Mouse (Mus musculus) gastrocnemius, postnatal 14 days (tissue): ENCODE data around the gene Mall. TPM values are rescaled to one million over a fixed set of nuclear protein-coding genes. Genes with fewer than 3 reads are reported as not detected.

Experiments used
- DNase-seq: peaks from one replicate; pipeline ENCODE4 v3.0.0; 2021; ENCODE audit warnings: mixed read lengths
- intact Hi-C: fragments of 180-260 bp; cut with DNase I; formaldehyde crosslinking; loops from one replicate; pipeline ENCODE4 v1.15.1; 2025; ENCODE audit warnings: low total_unique reads
- total RNA-seq, 2 experiments: library from RNA; stranded (reverse); gene quantifications; 2 replicates each; pipeline ENCODE4 v1.2.3; 2021

Gene Mall
- total RNA-seq, 2 experiments from 2014 or later: 4.2 to 4.3 TPM

DNA sequence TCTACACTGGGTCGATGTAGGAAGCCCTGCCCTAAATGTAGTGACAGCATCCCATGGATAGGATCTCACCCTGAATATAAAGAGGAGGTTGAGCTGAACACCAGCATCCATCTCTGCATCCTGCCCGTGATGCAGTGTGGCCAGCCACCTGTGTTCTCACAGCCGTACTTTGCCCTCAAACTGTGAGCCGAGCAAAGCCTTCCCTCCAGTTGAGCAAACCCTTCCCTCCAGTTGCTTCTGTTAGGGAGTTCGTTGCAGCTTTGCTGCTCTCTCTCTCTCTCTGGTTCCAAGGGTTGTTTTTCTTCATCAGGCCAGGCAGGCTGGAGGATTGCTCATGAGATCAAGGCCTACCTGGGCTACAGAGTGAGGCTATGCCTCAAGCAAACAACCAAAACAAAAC is 5.2 kb upstream of the Mall start:
- no peak for DNase-seq
- intact Hi-C loops: no loop called here

DNA sequence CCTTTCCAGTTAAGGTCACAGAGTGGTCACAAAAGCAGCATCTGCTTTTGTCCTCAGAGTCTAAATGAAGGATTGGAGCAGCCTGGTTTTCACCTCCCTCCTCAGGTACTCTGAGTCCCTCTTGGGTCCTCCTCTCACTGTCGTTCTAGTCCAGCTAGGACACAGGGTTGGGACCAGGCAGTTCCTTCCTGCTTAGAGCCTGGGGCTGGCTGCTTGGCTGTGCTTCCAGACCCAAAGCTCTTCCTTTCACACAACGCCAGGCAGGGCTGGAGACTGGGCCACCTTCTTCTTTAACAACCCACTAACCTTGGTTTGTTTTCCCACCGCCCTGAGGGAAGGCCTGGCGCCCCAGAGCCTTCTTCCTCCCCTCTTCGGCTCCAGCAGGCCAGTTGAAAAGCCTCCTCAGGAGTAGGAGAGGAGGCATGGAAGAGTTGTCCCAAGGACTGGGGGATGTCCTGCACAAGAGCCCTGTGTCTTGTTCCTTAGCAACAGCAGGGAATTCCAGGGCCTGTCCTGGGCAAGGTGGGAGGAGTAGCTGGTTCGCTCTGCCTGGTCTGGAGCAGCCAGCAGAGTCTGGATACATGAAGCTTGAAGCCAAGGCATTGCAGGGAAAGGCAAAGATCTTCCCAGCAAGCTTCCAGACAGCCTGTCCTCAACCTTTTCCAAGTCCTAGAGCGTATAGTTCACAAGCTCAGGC is 717 bp upstream of the Mall start:
- DNase-seq: no peak
- intact Hi-C loops: no loop called here

DNA sequence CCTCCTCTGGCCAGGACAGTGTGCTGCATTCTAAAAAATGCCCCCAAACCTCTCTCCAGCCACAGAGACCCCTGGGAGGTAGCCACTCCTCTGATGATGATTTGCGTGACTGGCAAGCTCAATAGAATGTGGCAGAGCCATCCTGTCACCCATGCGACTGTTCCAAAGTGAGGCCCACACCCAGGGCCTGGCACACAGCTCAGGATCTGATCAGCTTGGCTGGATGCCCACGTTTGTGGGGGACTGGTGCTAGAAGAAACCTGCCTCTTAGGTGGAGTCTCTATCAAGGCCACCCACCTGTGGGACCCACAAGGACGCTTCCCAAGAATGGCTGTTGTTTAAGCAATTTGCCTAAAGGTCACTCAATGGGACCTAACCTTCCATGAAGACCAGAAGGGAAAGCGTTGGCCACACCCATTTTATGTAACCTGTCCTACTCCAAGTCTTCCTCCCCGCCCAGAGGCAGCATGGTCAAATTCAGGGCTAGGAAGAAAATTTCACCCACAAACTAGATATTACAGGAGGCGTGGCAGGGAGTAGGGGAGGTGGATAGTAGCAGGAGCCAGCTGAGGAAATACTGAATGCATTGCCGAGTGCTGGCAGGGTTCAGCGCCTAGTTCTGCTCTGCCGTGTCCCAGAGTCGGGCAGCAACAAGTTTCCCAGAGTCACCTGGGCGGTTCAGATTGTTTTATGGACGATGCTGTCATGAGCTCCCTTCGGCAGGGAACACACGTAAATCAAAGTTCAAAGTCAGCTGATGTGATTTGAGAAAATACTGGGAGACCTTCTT is 876 bp downstream of the Mall start:
- DNase-seq: no peak
- intact Hi-C loops: no loop called here

DNA sequence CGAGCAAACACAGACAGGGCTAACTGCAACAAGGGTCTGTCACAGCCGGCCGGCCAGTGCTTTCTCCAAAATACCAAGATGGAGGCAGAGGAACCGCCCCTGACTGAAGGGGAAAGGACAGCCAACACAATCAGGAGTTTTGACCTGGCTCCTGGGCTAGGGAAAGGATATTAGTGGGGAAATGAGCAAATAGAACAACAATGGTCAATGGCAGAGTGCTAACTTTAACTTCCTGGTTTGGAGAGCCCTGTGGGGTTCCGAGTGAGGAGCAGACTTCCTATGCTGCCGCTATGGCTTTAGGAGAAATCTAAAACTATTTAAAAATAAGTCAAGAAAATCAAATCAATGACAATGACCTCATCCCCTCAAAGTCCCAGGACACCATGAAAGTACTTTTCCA is 1.6 kb downstream of the Mall start:
- intact Hi-C loops: no loop called here
- DNase-seq: no peak

DNA sequence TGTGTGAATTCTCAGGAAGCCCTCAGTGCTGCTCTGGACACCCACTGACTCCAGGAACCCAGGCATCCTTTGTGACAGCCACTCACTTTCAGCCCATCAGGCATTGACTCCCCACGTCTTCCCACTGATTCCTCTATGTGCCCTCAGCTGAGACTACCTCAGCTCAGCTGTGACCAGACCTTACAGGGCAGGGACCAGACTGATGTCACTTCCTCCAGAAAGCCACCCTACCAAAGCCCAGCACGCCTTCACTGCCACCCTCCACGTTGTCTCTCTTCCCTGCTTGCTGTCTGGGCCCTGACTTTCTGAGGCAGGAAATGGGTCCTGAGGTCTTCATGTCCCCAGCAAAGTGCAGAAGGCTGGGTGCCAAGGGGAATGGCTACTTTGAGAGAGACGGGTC is 6.5 kb downstream of the Mall start:
- intact Hi-C loops: no loop called here
- DNase-seq: no peak

DNA sequence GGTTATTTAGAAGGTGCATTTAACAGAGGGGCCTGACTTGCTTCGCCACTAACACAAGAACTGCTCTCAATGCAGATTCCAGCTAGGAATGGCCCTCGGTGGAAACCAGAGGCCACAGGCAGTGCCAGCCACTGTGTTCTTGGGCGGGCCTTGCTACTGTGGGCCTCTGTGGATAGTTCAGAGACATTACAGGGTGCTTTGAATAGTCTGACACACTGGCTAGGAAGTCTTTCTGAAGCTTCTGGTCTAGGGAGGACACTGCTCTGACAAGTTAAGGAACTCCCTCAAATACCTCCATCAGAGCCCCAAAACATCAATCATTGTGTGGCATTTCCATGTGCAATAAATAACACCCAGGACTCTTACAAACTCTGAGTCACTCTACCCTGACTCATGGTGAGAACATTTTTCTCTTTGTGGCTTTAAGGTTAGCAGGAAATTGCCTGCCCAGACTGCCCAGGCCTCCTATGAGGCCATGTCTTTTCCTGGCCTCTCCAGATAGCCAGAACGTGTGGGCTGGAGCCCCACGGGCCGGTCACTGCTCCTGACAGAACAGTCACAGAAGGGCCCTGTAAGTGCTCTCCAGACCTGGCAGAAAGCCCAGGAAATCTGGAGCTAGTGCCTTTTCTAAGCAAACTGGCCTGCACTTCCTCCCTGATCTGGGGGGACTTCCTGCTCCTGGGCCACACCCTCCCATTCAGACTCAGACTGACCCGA is 7.4 kb downstream of the Mall start:
- peak; percentile 79 for DNase-seq
- intact Hi-C loops: no loop called here

DNA sequence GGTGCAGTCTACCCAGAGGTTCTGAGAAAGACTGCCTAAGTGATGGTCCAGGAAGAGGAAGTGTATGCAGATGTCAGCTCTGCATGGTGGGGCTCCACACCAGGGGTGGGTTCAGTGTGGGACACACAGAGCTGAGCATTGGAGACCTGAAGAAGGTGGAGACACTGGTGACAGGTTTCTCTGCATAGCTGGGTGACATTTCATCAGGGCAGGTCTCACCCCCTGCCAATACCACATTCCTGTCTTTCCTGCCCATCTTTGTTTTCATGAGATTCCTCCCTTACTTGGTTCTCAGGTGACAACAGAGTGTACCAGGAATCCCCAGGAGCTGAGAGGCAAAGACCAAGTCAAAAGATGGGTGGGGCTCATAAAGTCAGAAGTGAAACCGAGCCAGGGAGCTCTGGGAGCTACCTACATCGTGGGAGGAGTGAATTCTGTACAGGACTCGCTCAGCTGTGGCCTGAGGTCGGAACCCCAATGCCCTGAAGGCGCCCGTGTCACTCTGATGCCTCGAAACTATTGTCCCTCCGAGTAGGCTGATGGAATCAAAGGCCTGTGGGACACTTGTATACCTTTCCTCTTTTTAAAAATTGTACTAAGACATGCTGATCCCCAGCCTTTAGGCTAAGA is 10.8 kb downstream of the Mall start:
- intact Hi-C loops: no loop called here
- no peak for DNase-seq

DNA sequence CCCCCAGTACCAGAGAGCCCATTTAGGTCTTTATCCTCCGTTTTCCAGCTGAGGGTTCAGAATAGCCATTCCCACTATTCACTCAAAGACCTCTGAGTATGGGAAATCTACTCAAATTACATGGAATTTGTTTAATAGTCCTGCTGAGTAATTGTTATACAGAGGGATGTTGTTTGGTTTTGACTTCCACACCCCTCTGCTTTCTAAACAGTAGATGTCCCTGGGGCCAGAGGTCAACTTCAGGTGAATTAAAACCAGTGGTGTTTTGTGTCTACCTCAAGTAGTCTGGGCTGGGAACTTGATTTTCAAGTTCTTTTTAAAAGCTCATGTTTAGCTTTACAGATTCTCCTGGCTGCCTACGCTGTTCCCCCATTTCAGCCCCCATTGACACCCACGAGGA is 15.0 kb downstream of the Mall start:
- intact Hi-C loops: no loop called here
- no peak for DNase-seq

DNA sequence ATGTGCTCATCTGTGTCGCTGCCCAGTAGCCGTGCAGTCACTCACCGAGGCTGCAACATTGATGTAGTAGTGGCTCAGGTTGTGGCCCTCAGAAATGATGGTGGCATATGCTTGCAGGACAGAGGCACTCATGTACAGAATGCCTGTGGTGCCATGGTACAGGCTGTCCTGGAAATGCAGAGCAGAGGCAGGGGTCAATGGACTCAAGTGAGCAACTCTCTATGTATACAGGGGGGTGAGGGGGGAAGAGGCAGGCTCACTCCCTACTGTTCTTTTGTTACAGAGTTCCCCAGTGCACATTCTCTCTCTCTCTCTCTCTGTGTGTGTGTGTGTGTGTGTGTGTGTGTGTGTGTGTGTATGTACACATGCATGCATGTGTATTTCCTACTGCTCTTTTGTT is 20.9 kb downstream of the Mall start:
- intact Hi-C loops: no loop called here
- DNase-seq: no peak

DNA sequence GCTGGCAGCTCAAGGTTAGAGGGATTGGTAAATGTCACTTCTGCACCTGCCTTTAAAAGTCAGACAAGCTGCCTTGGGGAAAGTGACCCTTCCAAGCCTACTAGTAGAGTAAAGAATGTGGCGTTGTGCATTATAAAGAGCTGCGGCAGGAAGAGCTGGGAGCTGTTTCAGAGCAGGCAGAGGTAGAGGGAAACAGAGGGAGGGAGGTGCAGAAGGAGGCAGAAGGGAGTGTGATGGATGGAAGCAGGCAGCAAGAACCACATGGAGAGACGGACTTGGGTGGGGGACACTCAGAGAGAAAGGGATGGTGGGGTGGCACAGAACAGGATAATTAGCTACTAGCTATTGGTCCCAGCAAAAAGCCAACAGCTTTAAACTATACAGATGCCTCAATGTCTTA is 21.7 kb downstream of the Mall start:
- intact Hi-C loops: no loop called here
- DNase-seq: no peak

DNA sequence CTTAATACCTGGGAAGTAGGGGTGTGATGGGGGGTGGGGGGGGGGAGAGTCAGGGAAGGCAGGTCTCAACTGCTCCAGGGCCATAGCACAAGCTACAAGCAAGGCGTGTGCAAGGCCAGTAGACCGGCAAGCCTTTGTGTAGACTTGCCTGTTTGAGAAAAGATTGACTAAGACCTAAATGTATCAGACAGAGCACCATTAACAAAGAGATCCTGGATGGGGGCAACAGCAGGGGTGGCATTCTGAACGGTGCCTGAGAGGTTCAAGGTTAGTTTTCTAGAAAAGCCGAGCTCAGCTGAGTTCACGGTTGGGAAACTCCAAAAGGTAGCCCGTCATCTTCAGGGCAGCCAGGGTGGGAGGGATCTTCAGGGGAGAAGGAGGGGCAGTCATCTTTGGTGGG is 24.5 kb downstream of the Mall start:
- intact Hi-C loops: no loop called here
- DNase-seq: no peak

DNA sequence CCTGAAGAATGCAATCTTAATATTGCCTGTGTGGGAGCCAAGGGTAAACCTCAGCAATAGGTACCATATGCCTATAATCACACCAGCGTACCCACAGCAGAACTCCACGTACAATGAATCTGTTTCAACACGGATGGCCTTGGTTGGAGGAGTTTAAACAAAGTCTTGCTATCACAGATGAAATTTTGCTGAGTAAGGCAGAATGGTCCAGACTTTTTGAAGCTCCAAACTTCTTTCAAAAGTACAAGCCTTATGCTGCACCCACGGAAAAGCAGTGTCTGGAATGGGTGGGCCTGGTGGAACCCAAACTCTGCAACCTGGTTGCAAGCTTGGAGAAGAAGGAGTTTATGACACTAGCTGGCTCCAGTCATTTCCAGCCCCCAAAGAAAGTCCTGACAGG is 40.5 kb downstream of the Mall start:
- intact Hi-C loops: no loop called here
- no peak for DNase-seq

DNA sequence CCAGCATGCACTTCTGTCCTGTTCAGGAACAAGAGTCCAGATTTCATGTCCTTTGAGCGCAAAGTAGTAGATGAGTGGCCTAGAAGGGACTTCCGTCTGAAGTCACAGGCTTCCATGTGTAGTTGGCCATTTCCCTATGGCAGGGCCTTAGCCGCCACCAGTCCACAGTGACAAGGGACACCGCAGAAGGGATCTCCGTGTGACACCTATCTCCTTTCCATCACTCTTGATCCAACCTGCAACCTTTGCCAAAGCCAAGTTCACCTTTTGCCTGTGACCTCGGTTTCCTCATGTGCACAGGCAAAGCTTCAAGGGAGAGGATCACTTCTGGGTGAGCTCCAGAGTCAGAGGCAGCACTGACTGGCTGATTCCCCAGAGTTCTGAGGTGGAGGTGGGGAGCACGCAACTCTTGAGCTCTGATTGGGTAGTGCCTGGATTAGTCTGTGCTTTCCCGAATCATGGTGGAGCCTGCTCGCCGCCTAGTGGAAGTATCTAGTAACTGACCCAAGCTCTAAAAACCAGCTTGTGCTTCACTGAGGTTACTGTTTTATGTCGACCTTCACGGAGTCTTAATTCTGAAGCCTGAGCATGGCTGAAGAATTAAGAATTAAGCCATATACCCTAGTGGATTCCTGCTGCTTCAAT is 45.9 kb downstream of the Mall start:
- peak; percentile 59 for DNase-seq
- intact Hi-C loops: no loop called here

DNA sequence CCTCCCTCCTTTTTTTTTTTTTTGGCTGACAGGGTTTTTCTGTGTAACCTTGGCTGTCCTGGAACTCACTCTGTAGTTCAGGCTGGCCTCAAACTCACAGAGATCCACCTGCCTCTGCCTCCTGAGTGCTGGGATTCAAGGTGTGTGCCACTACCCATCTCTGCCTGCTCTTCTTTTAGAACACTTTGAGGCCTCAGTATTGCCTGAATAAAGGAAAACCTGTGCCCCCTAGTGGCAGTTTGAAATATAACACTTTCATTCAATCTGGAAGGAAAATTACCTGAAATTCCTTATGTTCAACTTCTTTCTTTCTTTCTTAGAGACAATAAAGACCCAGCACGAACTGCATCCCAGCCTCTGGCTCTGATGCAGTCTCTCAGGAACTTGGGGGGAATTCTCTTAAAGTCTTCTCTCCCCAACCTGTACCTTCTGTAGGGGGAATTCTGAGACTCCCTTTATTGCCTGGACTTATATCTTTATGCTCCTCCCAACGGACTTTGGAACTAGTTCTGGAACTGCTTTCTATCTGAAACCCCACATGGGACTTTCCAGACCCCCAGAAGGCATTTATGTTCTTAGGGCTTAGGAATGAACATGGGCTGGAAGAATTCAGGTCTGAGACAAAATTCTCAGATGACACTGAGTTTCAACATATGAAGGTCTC is 61.8 kb downstream of the Mall start:
- intact Hi-C loops: loop anchor here (5.0 kb wide), 1 partner anchor 61 kb away; no protein-coding TSS in a partner anchor
- no peak for DNase-seq

DNA sequence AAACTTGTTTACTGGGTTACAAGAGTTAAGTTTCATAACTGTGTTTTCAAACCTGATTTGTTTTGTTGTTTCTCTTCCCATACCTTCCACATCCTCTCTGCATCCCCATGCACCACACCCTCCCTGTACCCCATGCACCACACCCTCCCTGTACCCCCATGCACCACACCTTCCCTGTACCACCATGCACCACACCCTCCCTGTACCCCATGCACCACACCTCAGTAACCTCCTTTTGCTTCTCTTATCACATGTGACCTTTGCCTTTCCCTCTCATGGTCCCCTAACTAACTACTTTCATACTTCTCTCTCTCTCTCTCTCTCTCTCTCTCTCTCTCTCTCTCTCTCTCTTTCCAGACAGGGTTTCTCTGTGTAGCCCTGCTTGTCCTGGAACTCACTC is 62.7 kb downstream of the Mall start:
- intact Hi-C loops: loop anchor here (5.0 kb wide), 1 partner anchor 60 kb away; no protein-coding TSS in a partner anchor
- no peak for DNase-seq

DNA sequence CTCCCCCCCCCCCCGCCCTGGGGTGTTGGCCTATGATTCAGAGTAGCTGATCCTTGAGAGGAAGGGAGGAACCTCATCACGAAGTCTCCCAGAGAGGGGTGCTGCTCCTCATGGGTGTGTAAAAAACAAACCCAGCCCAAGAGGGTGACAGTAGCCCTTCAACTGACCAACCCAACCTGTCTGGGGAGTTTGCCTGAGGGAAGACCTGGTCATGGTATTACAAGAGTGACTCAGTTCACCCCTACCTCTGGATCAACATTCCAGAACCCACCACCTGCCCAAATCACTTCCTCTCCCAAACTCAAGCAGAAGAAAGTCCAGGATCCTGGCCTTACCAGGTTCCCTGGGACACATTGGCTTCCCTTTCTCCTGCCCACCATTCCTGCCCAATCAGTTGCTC is 67.0 kb downstream of the Mall start:
- DNase-seq: no peak
- intact Hi-C loops: no loop called here

DNA sequence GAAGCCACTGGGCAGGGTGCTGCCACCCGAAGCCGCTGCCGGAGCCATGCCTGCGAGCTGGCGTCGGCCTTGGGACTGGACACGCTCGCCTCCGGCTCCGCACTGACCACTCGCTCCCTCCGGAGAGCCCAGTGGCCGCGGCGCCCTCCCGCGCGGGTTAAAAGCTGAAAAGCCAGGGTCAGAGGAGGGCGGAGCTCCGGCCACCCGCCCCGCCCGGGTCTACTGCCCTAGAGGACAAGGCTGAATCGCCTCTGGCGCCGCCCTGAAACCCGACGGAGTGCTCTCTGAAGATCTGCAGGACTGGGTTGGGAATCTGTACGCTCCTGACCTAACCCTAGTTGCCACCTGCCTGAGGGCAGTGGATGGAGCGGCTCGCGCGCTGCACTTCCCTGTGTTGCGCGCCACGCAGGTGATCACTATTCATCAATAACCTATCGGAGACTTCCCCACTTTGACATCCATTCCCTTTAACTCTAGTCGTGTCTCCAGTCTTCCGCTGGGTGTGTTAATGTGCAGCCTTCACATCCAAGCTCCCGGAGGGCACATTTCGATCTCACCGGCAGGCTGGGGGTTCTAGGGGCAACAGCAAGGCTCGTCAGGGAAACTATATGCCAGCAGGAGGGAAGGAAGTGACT is 73.5 kb downstream of the Mall start, which contains the start of gene Mal:
Gene Mal (minus strand): TSS at position 610 of the 635 bp plus-strand sequence.
- peak; percentile 27 for DNase-seq
- intact Hi-C loops: no loop called here

DNA sequence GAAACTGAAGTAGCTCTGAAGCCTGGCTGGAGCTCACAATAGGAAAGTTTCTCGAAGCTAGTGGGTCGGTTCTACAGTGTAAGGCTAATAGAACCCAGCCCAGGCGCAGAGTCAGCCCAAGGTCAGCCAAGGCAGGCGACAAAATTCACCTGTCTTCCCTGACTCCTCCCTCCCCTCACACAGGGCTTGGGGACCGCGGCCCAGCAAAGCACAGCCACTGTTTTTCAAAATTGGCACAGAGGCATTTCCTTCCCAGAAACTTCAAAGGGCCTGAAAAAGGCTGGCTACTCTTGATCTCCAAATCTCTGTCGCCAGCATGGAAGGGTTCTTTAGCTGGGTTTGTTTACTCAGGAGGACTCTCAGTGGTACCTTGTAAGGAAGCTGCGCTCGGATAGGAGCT is 74.3 kb downstream of the Mall start:
- no peak for DNase-seq
- intact Hi-C loops: no loop called here

DNA sequence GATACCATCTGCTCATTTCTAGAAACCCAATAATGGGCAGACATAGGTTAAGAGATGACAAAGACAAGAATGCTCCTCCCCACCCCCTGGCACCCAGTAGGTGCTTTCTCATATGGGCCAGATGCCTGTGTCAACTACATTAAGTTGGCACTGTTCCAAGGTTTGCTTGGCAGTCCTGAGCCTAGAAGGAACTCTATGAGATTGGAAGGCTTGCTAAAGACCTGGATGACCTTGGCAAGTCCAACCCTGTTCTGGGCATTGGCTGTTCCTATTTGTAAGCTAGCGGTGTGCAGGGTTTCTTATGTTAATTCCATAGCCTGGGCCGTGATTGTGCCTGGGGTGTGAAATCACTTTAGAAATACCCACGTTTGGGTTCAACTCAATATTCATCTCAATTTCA is 74.9 kb downstream of the Mall start:
- intact Hi-C loops: no loop called here
- no peak for DNase-seq
